Mouse (Mus musculus) testis, postnatal 14 days (tissue): ENCODE results near the gene Slc16a13.

Experiments
- DNase-seq: peaks from one replicate; pipeline ENCODE4 v3.0.0; 2021; ENCODE audit warnings: low spot score

Slc16a13 gene

GRCm38 (mm10) chr11:70220731-70221602 is at the start of gene Slc16a13:
Gene Slc16a13, minus strand, starts transcription at chr11:70221064.
- peak; percentile 92 for DNase-seq

DNA sequence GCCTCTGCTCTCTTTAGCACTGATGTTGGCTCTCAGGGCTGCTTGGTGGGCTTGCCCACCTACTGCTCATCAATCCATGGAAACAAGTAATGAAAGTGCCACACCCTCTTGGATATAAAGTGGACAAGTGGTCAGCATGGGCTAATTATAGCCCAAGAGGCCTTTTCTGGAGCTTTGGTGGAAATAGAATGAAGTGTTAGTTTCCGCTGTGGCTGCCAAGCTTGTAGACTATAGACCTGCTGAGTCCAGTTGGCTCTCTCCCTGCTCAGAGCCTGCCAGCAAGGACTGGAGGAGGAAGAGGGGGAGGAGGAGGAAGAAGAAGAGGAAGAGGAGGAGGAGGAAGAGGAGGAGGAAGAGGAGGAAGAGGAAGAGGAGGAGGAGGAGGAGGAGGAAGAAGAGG is 45.5 kb upstream of the Slc16a13 start:
- DNase-seq, result no peak

GRCm38 (mm10) chr11:70265819-70266218 is 45.0 kb upstream of the Slc16a13 start:
- DNase-seq, result no peak

- DNase-seq, result no peak
Measured at GRCm38 (mm10) chr11:70265252-70265651, 44.4 kb upstream of the Slc16a13 start.

DNA sequence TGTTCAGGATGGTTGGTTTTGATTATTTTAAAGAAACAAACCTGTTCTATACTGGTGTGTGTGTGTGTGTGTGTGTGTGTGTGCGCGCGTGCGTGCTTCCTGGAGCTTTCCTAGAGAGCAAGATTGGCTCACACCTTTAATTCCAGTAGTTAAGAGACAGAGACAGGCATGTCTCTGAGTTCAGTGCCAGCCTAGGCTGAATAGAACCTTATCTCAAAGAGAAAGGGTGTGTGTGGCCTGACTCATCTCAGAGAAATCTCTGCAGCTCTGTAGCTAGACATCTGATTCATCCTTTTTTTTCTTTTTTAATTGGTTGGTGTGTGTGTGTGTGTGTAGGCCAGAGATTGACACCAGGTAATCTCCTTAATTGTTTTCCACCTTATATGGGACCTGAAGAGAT is 38.2 kb upstream of the Slc16a13 start:
- no peak for DNase-seq

- DNase-seq, result no peak
Measured at GRCm38 (mm10) chr11:70254931-70255531, 34.2 kb upstream of the Slc16a13 start, which contains the start of gene Alox12. Gene Alox12, minus strand, starts transcription at chr11:70255353.

DNA sequence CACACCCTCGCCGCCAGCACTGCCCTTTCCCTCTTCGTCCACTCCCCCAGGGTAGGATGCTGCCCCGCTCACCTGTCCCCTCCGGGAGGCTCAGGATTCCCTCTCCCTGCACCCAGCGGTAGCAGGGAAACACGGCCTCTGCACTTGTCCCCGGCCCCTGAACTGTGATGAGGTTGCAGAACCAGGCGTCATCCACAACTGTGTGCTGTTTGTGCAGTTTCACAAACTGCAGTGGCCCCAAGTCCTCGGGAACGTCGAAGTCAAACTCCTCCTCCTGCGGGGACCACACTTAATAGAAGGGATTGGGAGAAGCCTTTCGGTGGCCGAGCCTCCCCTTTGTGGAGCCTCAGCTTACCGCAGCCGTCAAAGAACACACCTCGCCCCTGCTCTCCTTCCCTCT is 33.5 kb upstream of the Slc16a13 start:
- DNase-seq, result no peak

GRCm38 (mm10) chr11:70251853-70252252 is 31.0 kb upstream of the Slc16a13 start:
- no peak for DNase-seq

GRCm38 (mm10) chr11:70250150-70250549 is 29.3 kb upstream of the Slc16a13 start:
- DNase-seq, result no peak

- no peak for DNase-seq
Measured at GRCm38 (mm10) chr11:70247136-70247845, 26.4 kb upstream of the Slc16a13 start.

DNA sequence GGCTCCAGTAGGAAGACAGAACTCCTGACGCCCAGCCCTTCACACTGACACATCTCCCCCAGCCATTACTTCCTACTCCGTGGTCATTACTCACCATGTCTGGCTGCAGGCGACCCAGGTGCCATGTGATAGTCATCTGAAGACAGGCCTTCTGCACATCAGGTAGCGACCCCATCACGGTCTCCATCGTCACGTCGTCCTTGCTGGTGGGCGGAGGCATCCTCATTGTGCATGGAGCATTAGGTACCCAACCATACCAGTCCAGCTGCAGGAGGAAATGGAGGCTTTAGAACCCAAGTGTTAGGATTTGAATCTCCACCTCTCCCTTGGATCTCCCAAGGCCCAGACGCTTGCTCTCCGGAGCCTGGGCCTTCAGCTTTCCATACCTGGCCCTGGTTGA is 21.7 kb upstream of the Slc16a13 start:
- DNase-seq, result no peak

GRCm38 (mm10) chr11:70239541-70240279 is 18.8 kb upstream of the Slc16a13 start, which contains the start of the genes Gm21988 and Rnasek:
Gene Gm21988, minus strand, starts transcription at chr11:70239830.
Gene Rnasek, minus strand, starts transcription at chr11:70239842.
- peak; percentile 76 for DNase-seq

GRCm38 (mm10) chr11:70238591-70239440 is 18.0 kb upstream of the Slc16a13 start:
- DNase-seq, result no peak

DNA sequence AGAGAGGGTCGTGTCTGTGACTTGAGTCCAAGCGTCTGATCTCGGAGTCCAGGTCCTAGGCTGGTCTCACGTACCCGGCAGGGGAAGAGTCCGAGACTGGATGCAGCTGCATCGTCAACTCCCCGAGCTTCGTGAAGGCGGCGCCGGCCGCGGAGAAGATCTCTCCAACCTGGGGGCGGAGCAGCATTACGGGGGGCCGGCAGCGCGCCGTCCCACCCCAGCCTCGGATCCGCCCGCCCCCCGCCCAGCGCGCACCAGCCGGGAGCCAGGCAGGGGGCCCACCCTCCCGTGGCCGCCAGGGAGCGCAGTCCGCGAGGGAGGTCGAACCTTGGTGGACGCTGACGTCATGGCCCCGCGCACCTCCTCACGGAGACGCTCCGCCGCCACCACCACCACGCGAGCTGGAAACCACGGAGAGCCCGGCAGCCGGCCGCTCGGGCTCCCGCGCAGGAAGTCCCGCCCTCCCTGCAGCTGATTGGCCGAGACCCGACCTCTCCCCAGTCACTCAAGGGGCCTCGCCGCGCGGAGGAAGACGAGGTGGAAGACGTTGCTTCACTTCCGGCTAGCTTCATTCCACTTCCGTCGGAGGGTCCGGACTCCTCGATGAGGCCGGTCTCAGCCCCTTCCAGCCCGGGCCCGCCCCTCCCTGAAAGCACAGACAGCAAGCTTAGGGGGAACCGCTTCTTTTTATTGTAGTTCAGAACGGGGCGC is 16.7 kb upstream of the Slc16a13 start, which contains the start of gene 0610010K14Rik:
TSS of gene 0610010K14Rik (minus strand) at position 458 of the 711 bp plus-strand sequence.
- DNase-seq, result peak; percentile 97

DNA sequence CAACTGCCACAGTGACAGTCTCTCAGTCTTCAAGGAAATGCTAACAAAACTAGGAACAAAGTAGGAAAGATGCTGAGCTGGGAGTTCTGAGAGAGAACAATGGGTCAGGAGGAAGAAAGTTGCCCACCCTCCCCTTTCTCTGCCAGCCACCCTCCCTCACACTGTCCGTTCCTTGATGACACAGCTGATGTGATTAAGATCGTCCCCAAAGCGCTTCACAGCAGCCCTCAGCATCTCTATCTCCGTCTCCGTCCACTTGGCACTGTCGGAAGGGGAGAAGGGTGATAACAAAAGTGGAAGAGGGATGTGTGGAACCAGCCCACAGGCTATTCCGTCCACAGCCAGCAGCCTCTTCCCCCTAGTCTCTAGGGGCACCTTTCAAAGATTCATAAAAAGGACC is 15.9 kb upstream of the Slc16a13 start:
- no peak for DNase-seq

GRCm38 (mm10) chr11:70235254-70235900 is 14.5 kb upstream of the Slc16a13 start:
- no peak for DNase-seq

DNA sequence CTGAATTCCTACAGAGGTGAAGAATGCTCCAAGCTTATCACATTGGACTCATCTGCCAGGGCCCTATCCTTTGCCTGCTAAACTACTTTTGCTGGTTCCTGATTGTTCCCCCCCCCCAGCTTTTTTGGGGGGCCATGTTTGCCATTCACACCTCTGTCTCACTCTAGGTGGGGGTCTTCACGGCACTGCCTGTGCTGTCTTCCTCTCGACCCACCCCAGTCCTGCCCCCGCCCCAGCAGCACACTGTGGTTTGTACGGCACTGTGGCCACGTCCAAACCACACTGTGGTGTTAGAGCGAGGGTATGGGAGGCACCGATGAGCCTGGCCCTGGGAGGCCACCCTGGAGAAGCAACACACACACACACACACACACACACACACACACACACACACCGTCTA is 13.6 kb upstream of the Slc16a13 start:
- no peak for DNase-seq

GRCm38 (mm10) chr11:70234037-70234436 is 13.2 kb upstream of the Slc16a13 start:
- peak; percentile 59 for DNase-seq

DNA sequence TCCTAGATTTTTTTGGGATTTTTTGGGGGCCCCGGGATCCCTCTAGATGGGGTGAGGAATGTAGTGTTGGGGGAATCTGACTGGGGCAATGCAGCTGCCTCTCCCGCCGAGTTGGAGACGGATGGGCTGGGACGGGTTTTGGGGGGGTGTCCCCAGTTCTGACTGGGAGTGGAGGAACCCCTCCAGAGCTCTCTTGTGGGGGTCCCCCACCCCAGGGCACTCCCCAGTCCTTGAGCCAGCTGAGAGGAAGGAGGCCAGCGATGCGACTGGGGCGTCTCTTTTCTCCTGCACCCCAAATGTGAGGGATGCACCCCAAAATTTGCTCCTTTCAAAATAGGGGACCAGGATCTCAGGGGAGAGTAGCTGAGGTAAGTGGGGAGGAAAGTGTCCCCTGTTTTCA is 12.2 kb upstream of the Slc16a13 start:
- DNase-seq, result no peak

DNA sequence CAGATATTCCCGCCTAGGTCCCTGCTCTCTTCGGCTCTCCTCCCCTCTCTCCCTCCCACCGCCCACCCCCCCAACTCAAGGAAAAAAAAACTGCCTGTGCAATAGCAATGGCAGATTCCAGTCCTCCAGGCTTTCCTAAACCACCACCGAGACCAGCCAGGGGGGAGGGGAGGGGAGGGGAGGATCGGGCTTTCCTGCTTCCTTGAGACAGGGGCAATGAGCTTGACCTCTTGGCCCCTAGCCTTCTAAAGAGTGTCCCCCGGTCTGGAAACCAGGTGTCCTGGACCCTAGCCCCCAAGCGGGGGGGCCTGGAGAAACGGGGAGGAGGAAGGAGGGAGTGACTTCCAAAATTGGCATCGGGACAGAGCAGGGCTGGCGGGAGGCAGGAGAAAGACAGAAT is 11.7 kb upstream of the Slc16a13 start:
- DNase-seq, result no peak
